Mouse (Mus musculus) lung, postnatal 10 days (tissue): ENCODE data around the gene Lpp.

ENCODE experiments used
- DNase-seq: peaks from one replicate; pipeline ENCODE4 v3.0.0; 2021

Lpp gene

GRCm38 (mm10) chr16:24441338-24441737 is 48.0 kb downstream of the Lpp start:
- DNase-seq = no peak

- no peak for DNase-seq
Observed at GRCm38 (mm10) chr16:24442500-24443122, 49.3 kb downstream of the Lpp start.

- no peak for DNase-seq
Observed at GRCm38 (mm10) chr16:24443123-24443515, 49.8 kb downstream of the Lpp start.

DNA sequence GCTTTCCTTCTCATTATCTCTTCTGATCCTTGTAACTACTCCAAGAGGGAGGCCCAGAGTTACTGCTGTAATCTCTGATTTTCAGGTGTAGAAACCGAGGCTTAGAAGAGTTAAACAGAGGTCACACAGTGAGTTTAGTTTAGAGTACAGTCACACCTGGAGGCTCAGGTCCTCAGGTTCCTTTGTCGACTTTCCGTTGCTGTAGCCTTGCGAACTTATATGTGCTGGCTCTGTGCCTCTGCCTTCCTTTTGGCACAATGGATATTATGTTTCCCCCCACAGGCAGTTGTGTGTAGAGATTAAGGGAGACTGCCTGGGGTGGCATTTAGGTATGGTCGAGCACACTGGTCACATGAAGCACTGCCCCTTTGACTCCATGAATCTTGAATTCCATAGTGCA is 50.2 kb downstream of the Lpp start:
- DNase-seq = no peak

DNA sequence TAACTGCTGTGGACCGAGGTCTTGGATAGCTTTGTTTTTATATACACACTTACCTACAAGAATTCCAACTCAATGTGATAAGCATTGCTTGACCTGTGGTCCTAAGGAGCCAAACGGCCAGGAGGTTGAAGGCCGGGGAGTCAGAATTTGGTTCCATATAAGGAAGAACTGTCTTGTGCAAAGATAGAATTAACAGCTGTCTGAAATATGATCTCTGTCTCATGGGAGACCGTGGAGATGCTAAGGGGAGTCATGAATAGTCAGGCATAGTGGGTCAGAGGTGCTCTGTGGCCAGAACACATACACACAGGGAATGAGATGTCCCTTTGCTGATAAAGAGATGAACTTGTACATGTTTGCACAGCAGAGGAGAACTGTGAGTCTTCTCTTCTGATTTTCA is 51.5 kb downstream of the Lpp start:
- DNase-seq = no peak

- DNase-seq = no peak
Observed at GRCm38 (mm10) chr16:24445473-24445872, 52.2 kb downstream of the Lpp start.

GRCm38 (mm10) chr16:24446449-24446848 is 53.1 kb downstream of the Lpp start:
- DNase-seq = no peak

- DNase-seq = peak; percentile 19
Observed at GRCm38 (mm10) chr16:24447666-24448492, 54.6 kb downstream of the Lpp start.

- DNase-seq = no peak
Observed at GRCm38 (mm10) chr16:24448493-24448845, 55.2 kb downstream of the Lpp start.

DNA sequence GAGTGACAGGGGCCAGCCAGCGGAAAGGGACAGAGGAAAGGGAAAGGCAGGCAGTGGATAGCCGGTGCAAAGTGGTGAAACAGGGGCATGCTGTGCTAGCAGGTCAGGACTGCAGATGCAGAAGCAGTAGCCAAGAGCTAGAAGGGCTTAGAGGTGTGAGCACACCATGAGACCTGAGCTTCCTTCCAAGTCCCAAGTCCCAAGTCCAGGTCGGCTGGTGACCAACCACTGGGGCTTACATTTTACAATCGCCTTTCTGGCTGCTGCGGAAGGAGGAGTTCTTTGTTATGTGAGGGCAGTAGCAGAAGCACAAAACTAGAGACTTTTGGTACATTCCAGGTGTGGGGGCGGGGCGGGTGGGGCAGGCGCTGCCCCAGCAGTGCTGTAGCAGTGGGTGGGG is 56.5 kb downstream of the Lpp start:
- DNase-seq = peak; percentile 42

GRCm38 (mm10) chr16:24450256-24450655 is 56.9 kb downstream of the Lpp start:
- no peak for DNase-seq

DNA sequence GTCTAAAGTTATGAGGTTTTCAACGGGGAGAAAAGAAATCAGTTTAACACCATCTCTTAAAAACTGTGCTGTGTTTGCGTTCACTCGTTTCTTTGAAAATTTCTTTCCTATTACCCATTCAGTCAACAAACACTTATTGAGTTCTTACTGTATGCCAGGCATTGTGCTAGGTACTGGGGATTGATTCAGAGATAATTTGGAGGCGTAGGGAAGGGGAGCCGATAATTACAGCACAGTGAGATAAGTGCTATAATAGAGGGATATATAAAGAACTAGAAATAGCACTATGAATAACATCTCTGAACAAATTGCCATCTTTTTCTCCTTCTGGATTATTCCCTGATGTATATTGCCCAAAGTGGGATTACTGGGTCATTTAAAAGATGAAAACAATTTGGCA is 57.8 kb downstream of the Lpp start:
- DNase-seq = no peak

- peak; percentile 42 for DNase-seq
Observed at GRCm38 (mm10) chr16:24453536-24453935, 60.2 kb downstream of the Lpp start.

DNA sequence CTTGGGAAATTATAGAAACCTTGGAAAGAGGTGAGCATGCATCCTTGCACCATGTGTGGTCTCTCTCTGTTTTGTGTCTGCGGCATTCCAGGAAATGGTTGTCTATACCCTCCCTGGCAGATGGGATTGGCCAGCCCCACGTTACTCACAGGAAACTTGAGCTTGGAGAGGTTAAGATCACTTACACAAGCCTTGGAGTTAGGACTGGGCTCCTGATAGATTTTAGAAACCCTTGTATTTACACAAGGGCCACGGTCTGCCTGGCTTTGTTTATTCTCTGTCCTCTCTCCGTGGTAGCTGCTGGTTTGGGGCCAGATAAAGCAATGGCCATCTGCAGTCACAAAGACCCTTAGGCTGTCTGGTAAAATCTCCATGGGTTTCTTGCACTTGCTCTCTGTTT is 61.2 kb downstream of the Lpp start:
- DNase-seq = no peak

GRCm38 (mm10) chr16:24455361-24455855 is 62.1 kb downstream of the Lpp start:
- DNase-seq = no peak

DNA sequence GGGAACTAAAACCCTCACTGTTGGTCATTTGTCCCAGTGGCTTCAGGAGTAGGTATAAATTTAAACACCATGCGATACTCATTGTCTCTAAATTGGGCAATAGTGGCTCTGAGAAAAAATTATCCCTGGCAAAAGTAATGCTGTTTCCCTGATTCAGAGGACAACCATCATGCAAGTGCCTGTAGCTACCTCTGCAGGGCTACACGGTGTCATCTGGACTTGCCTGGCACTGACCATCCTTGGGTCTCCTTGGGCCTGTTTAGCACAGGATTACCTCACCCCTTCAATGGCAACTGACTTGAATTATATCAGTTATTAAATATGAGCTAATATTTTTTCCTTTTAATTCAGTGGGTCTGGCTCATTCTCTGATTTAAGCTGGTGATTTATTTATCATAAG is 70.5 kb downstream of the Lpp start:
- DNase-seq = no peak

GRCm38 (mm10) chr16:24464436-24464835 is 71.1 kb downstream of the Lpp start:
- DNase-seq = no peak

DNA sequence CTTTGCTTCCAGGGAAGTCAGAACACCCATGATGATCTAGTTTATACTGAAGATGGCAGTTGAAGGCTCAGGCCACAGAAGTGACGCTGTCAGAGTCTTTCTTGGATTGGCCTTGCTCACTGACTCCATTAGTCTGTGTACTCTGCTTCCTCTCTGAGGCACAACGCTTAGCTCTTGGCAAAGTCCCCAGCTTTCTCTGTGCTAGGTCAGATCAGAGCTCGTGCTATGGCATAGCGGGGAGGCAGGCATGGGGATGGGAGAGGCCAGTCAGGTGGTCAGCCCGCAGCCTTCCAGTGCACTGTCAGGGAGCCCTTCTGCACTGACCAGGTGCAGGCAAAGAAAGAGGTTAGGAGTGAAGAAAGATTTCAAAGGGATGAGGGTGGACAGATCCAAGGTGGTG is 72.3 kb downstream of the Lpp start:
- DNase-seq = peak; percentile 41

DNA sequence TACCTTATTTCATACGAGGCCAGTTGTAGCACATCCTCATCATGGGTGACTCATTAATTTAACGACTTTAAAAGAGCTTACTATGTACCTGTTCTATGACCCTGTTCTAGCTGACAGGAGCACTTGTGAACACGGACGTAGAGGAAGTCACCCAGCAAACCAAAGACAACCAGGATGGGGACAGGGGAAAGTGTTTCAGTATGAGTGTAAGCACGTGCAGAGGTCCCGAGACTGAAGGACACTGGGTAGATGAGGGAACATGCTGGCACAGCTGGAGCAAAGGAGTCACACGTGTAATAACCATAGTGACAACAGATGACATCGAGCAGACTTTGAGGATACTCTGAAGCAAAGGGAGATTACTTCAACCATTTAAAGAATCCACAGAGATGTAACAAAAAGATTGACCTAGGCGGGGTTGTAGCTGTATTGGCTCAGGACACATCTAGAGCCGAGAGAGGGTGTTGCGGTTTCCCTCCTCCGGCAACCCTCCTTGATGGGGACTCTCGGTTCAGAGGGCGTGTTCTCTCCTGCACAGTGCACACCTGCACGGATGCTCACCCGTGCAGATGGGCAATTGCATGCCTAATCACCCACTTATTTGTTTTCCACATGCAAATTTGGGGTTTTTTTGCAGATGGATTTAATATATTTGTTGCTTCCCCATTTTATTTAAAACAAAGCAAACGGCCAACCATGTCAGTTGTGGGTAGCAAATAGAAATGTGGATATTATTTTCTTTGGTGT is 74.4 kb downstream of the Lpp start:
- no peak for DNase-seq

DNA sequence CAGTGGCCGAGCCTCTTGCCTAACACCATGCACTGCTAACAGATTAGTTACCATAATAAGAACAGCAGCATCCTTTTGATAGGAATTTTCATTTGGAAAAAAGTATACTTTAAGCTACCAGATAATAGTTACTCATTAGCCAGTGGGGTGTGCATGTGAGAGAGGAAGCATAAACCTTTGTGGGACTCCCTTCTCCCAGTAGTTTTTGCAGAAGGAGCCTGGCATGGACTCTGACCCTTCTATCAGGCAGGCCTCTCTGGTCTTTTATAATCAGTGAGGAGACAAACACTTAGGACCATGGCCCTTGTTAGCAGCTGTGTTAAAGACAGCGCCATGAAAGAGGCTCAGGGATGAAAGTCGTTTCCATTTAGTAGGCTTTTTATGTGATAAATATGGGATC is 76.0 kb downstream of the Lpp start:
- no peak for DNase-seq

DNA sequence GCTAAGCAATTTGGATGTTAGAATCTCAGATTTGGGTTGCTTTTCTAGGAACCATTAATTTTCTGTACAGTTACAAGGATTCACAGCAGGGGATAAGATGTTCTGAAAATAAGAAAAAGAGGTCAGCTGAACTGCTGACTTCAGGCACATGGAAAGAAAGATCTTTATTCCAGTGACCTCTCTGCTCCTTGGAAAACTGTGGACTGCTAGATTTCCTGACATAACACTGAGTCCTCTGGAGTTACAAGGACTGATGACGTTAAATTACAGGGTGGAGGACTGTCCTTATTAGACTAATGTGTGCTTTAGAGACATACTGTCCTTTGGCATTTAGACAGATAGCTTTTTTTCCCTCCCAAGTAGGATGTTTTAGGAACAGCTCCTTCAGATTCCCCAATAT is 77.3 kb downstream of the Lpp start:
- no peak for DNase-seq

DNA sequence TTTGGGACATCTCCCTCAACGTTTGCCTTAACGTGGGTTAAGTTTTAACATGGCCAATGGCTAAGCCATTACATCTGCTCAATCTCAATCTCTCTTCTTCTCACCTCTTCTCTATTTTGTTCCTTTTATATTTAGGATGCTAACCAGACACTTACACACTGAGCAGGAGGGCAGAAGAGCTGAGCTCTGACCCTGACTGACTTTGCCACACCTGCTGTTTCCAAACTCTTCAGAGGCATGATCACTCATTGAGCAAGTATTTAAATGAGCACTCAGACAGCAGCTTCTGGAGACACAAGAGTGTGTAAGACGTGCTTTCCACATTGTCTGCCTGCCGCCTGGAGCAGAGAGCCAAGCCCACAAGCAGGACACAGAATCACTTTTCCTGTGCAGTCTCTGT is 77.7 kb downstream of the Lpp start:
- no peak for DNase-seq

GRCm38 (mm10) chr16:24471801-24472200 is 78.5 kb downstream of the Lpp start:
- DNase-seq = no peak

- DNase-seq = no peak
Observed at GRCm38 (mm10) chr16:24473966-24474365, 80.7 kb downstream of the Lpp start.
